Mouse (Mus musculus) hindbrain, postnatal 0 days (tissue): ENCODE results near the gene Wwox. TPM values are rescaled to one million over a fixed set of nuclear protein-coding genes. Genes with fewer than 3 reads are reported as not detected.

Source experiments
- ATAC-seq: fragments of 200-750 bp; cut with Nextera tagmentation; 2 replicates; pipeline ENCODE4 v1.8.0; 2017; ENCODE audit warnings: mild to moderate bottlenecking, moderate TSS enrichment, moderate library complexity
- DNase-seq: peaks from one replicate; pipeline ENCODE4 v3.0.0-alpha.2; 2015; ENCODE audit warnings: low spot score
- H3K27ac ChIP-seq: fragments of 300-500 bp; sonication (generic); 2 replicates; pipeline ENCODE4 v1.5.1; 2014; ENCODE audit warnings: mild to moderate bottlenecking
- H3K27me3 ChIP-seq: fragments of 300-500 bp; sonication (generic); 2 replicates; pipeline ENCODE4 v1.6.1; 2014; ENCODE audit warnings: low read length, mixed read lengths; ENCODE audit not compliant: insufficient read depth
- H3K36me3 ChIP-seq: fragments of 300-500 bp; sonication (generic); 2 replicates; pipeline ENCODE4 v1.6.1; 2014; ENCODE audit warnings: low read length, mixed read lengths; ENCODE audit not compliant: insufficient read depth
- H3K4me1 ChIP-seq: fragments of 300-500 bp; sonication (generic); 2 replicates; pipeline ENCODE4 v1.6.1; 2014; ENCODE audit warnings: antibody characterized with exemption, low read length, mixed read lengths; ENCODE audit not compliant: insufficient read depth
- H3K4me2 ChIP-seq: fragments of 300-500 bp; sonication (generic); 2 replicates; pipeline ENCODE4 v1.6.1; 2014; ENCODE audit warnings: low read depth, mild to moderate bottlenecking, low read length, moderate library complexity, mixed read lengths
- H3K4me3 ChIP-seq: fragments of 300-500 bp; sonication (generic); 2 replicates; pipeline ENCODE4 v1.5.1; 2014; ENCODE audit warnings: low read length
- H3K9ac ChIP-seq: fragments of 300-500 bp; sonication (generic); replicated peaks from 2 replicates; pipeline ENCODE4 v1.6.1; 2014; ENCODE audit warnings: mild to moderate bottlenecking, low read length, moderate library complexity, mixed read lengths
- H3K9me3 ChIP-seq: fragments of 300-500 bp; sonication (generic); 2 replicates; pipeline ENCODE4 v1.6.1; 2016; ENCODE audit warnings: low read length, mixed read lengths
- CTCF ChIP-seq: IDR thresholded peaks from 2 replicates; pipeline ENCODE4 v1.5.1; 2016; ENCODE audit warnings: antibody characterized with exemption, control low read depth, low read depth
- whole genome bisulfite sequencing: fragments of 180-500 bp; shearing (Covaris S2); extraction: QIAGEN DNeasy Blood & Tissue Kit; methylation state at CpG from one replicate; pipeline ENCODE4 v1.1.7; 2014; 5-methylcytosine and 5-hydroxymethylcytosine counted together
- polyA plus RNA-seq: library from polyadenylated mRNA; unstranded; fragments of >200 nt; fragmentation: Nextera tagmentation; extraction: Ambion mirVana; gene quantifications from 2 replicates; pipeline ENCODE4 v1.2.1, GENCODE M21; 2015
- total RNA-seq: library from RNA; depleted of rRNA; stranded (reverse); fragments of >200 nt; gene quantifications from 2 replicates; pipeline ENCODE4 v1.2.3, GENCODE M21; 2014

Wwox gene
- total and polyA plus RNA-seq, 2 experiments from 2014 or later: 17.1 to 19.8 TPM

GRCm38 (mm10) chr8:114876161-114876611 is 436.7 kb downstream of the Wwox start:
- Histone ChIP-seq H3K4me1 (0 out of 2 replicates have a peak, but pooled peaks cover 3% of the 10 kb centered on the region), H3K36me3 (no peaks in the 10 kb centered on the region), H3K9me3 (no peaks in the 10 kb centered on the region), H3K9ac (no peak overlapping the region), H3K4me3 (no peak overlapping the region), H3K27me3 (0 out of 2 replicates have a peak, but pooled peaks cover 4% of the 10 kb centered on the region), H3K27ac (no peak overlapping the region), H3K4me2 (peak overlapping the region; percentile 34)
- peak; percentile 28 for DNase-seq
- 11% methylated on average over 11 of the region's 11 CpGs for WGBS
- no peak for TF ChIP-seq CTCF
- no peak for ATAC-seq

GRCm38 (mm10) chr8:114876696-114877206 is 437.3 kb downstream of the Wwox start:
- no peak overlapping the region for H3K27ac ChIP-seq
- H3K9me3 ChIP-seq: no peaks in the 10 kb centered on the region
- H3K36me3 ChIP-seq: no peaks in the 10 kb centered on the region
- no peak for ATAC-seq
- TF ChIP-seq CTCF: no peak
- WGBS: 42% methylated on average over 9 of the region's 9 CpGs
- no peak for DNase-seq
- no peak overlapping the region for H3K4me3 ChIP-seq
- 0 out of 2 replicates have a peak, but pooled peaks cover 3% of the 10 kb centered on the region for H3K4me1 ChIP-seq
- peak overlapping the region; percentile 34 for H3K4me2 ChIP-seq
- 0 out of 2 replicates have a peak, but pooled peaks cover 4% of the 10 kb centered on the region for H3K27me3 ChIP-seq
- no peak overlapping the region for H3K9ac ChIP-seq

- no peak for DNase-seq
- 0 out of 2 replicates have a peak, but pooled peaks cover 4% of the 10 kb centered on the region for H3K27me3 ChIP-seq
- 76% methylated on average over 10 of the region's 10 CpGs for WGBS
- no peak for TF ChIP-seq CTCF
- 0 out of 2 replicates have a peak, but pooled peaks cover 3% of the 10 kb centered on the region for H3K4me1 ChIP-seq
- no peak for ATAC-seq
- H3K4me2 ChIP-seq: no peak overlapping the region
- H3K9ac ChIP-seq: no peak overlapping the region
- no peak overlapping the region for H3K4me3 ChIP-seq
- H3K27ac ChIP-seq: no peak overlapping the region
- no peaks in the 10 kb centered on the region for H3K9me3 ChIP-seq
- H3K36me3 ChIP-seq: no peaks in the 10 kb centered on the region
These were observed 437.8 kb downstream of the Wwox start for GRCm38 (mm10) chr8:114877234-114877633.

- Histone ChIP-seq H3K27ac (no peak overlapping the region), H3K9me3 (no peaks in the 10 kb centered on the region), H3K4me3 (no peak overlapping the region), H3K27me3 (0 out of 2 replicates have a peak, but pooled peaks cover 4% of the 10 kb centered on the region), H3K9ac (no peak overlapping the region), H3K36me3 (no peaks in the 10 kb centered on the region), H3K4me1 (0 out of 2 replicates have a peak, but pooled peaks cover 3% of the 10 kb centered on the region), H3K4me2 (no peak overlapping the region)
- DNase-seq: no peak
- ATAC-seq: no peak
- TF ChIP-seq CTCF: no peak
- 71% methylated on average over 14 of the region's 14 CpGs for WGBS
These were observed 439.2 kb downstream of the Wwox start for GRCm38 (mm10) chr8:114878449-114879276.

- no peak overlapping the region for H3K4me2 ChIP-seq
- H3K4me1 ChIP-seq: 0 out of 2 replicates have a peak, but pooled peaks cover 3% of the 10 kb centered on the region
- H3K27ac ChIP-seq: no peak overlapping the region
- ATAC-seq (no peak), DNase-seq (no peak)
- no peak overlapping the region for H3K9ac ChIP-seq
- no peaks in the 10 kb centered on the region for H3K9me3 ChIP-seq
- no peaks in the 10 kb centered on the region for H3K36me3 ChIP-seq
- no peak overlapping the region for H3K4me3 ChIP-seq
- WGBS: 95% methylated on average over 4 of the region's 4 CpGs
- H3K27me3 ChIP-seq: 0 out of 2 replicates have a peak, but pooled peaks cover 4% of the 10 kb centered on the region
- TF ChIP-seq CTCF: no peak
These were observed 439.8 kb downstream of the Wwox start for GRCm38 (mm10) chr8:114879277-114879568.

- no peak overlapping the region for H3K9ac ChIP-seq
- no peak for DNase-seq
- no peak for ATAC-seq
- 84% methylated on average over 2 of the region's 2 CpGs for WGBS
- TF ChIP-seq CTCF: no peak
- H3K4me2 ChIP-seq: no peak overlapping the region
- no peaks in the 10 kb centered on the region for H3K9me3 ChIP-seq
- 0 out of 2 replicates have a peak, but pooled peaks cover 3% of the 10 kb centered on the region for H3K4me1 ChIP-seq
- H3K36me3 ChIP-seq: no peaks in the 10 kb centered on the region
- no peak overlapping the region for H3K27ac ChIP-seq
- 0 out of 2 replicates have a peak, but pooled peaks cover 4% of the 10 kb centered on the region for H3K27me3 ChIP-seq
- H3K4me3 ChIP-seq: no peak overlapping the region
These were observed 440.2 kb downstream of the Wwox start for GRCm38 (mm10) chr8:114879678-114880077.
